Mouse (Mus musculus) urinary bladder, postnatal 4 days (tissue): ENCODE measurements around the gene Wnt2b.

Experiments
- DNase-seq, 2 experiments: peaks; one replicate each; pipeline ENCODE4 v3.0.0; 2021 to 2022; ENCODE audit warnings: low spot score in 2 of 2

The Wnt2b gene

DNA sequence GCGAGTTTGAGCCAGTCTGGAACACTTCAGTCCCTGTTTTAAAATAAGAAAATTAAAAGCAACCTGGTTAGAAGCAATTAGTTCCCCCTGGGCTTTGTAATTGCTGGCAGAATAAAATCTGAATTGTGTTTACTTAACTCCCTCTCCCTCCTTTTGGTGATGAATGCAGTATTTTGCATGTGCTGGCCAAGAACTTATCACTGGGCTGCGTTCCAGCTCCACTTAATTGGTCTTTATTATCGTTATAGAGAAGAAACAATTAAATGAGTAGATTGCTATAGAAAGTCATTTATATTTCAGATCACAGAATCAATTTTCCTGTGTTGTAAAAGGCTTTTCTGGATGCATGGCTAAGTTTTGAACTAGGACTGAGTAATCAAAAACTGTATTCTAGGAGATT is 65.6 kb downstream of the Wnt2b start:
- no peak for DNase-seq
